Mouse (Mus musculus) limb, embryonic 15.5 days (tissue): ENCODE measurements around the gene Npvf. TPM values are rescaled to one million over a fixed set of nuclear protein-coding genes. Genes with fewer than 3 reads are reported as not detected.

ENCODE experiments used
- ATAC-seq: fragments of 200-750 bp; cut with Nextera tagmentation; 2 replicates; pipeline ENCODE4 v1.8.0; 2017; ENCODE audit warnings: low read depth, moderate TSS enrichment; ENCODE audit not compliant: insufficient number of reproducible peaks, low FRiP score, low TSS enrichment
- H3K27ac ChIP-seq: fragments of 300-500 bp; sonication (generic); 2 replicates; pipeline ENCODE4 v1.5.1; 2015; ENCODE audit warnings: moderate library complexity, mild to moderate bottlenecking, inconsistent platforms
- H3K27me3 ChIP-seq: fragments of 300-500 bp; sonication (generic); 2 replicates; pipeline ENCODE4 v1.6.1; 2015; ENCODE audit warnings: inconsistent platforms
- H3K36me3 ChIP-seq: fragments of 300-500 bp; sonication (generic); 2 replicates; pipeline ENCODE4 v1.6.1; 2015; ENCODE audit warnings: inconsistent platforms
- H3K4me1 ChIP-seq: fragments of 300-500 bp; sonication (generic); 2 replicates; pipeline ENCODE4 v1.6.1; 2015; ENCODE audit warnings: inconsistent platforms
- H3K4me2 ChIP-seq: fragments of 300-500 bp; sonication (generic); 2 replicates; pipeline ENCODE4 v1.6.1; 2015; ENCODE audit warnings: mild to moderate bottlenecking, inconsistent platforms
- H3K4me3 ChIP-seq: fragments of 300-500 bp; sonication (generic); 2 replicates; pipeline ENCODE4 v1.5.1; 2015; ENCODE audit warnings: mild to moderate bottlenecking, inconsistent platforms
- H3K9ac ChIP-seq: fragments of 300-500 bp; sonication (generic); 2 replicates; pipeline ENCODE4 v1.6.1; 2015; ENCODE audit warnings: inconsistent platforms
- H3K9me3 ChIP-seq: fragments of 300-500 bp; sonication (generic); 2 replicates; pipeline ENCODE4 v1.6.1; 2016; ENCODE audit warnings: inconsistent platforms
- WGBS: fragments of 180-500 bp; shearing (Covaris S2); methylation state at CpG from one replicate; pipeline ENCODE4 v1.1.7; 2015; 5-methylcytosine and 5-hydroxymethylcytosine counted together
- polyA plus RNA-seq: library from polyadenylated mRNA; unstranded; fragments of >200 nt; fragmentation: Nextera tagmentation; extraction: Ambion mirVana; gene quantifications from 2 replicates; pipeline ENCODE4 v1.2.1, GENCODE M21; 2015

Npvf gene
- polyA plus RNA-seq, result not detected in 2 replicates

DNA sequence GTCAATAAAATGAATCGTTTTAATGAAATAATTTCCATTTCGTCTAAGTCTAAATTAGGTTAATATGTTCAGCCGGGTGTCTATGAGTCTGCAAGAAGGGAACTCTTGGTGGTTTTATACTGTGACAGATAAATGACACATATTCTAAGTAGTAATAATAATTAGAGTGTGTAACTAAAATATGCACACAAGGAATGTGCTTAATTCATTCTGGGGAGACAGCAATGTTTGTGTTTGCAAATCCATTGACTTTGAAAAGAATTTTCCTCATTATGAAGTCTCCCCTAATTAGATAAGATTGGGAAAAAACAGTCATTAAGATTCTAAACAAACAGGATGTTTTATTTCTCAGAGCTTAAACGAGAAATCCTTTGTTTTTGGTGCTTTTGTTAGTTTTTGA is at the start of gene Npvf:
Gene Npvf, minus strand, starts transcription at position 84 of the 400 bp plus-strand sequence.
- H3K4me3 ChIP-seq, result no peak within 1 kb of the TSS
- H3K9ac ChIP-seq, result no peak within 1 kb of the TSS
- H3K4me1 ChIP-seq, result peaks cover 15% of the 10 kb centered on the region
- H3K9me3 ChIP-seq, result no peaks in the 10 kb centered on the region
- H3K4me2 ChIP-seq, result no peak within 1 kb of the TSS
- no peak within 1 kb of the TSS for H3K27ac ChIP-seq
- 67% methylated on average over 4 of the region's 4 CpGs for WGBS
- ATAC-seq, result no peak
- H3K36me3 ChIP-seq, result no peaks in the 10 kb centered on the region
- H3K27me3 ChIP-seq, result peaks cover 11% of the 10 kb centered on the region

DNA sequence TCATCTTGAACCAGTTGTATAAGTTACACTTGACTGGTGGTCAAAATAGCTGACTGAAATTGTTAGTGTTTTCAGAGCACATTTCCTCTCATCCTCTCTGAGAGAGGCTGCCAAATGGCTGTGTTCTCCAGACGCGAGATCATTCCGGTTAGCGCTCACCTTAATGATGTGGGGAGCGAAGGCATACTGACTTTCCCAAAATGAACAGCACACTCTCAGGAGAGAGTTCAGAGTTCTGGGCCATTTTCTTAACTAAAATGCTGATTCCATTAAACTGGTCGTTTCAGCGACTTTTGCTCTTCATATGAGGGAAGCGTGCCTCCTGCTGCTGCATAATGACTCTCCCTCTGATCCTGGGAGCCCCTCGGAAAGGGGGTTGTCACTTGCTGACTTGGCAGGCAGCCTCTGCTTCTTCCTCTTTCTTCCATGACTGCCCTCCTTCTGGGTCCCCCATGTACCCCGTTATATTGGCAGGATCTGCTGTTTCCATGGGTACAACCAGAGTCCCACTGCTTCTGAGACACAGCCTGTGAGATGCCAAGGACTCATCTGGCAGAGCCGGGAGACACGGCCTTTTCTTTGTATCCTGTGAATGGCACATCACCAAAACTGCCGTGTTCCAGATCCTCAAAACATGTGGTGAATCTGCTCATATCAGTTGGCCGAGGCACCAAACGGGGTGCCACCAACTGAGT is 35.0 kb upstream of the Npvf start:
- Histone ChIP-seq H3K9me3 (no peaks in the 10 kb centered on the region), H3K27me3 (no peaks in the 10 kb centered on the region), H3K4me2 (no peak overlapping the region), H3K4me1 (peaks cover 11% of the 10 kb centered on the region), H3K27ac (no peak overlapping the region), H3K9ac (no peak overlapping the region), H3K36me3 (no peaks in the 10 kb centered on the region), H3K4me3 (no peak overlapping the region)
- WGBS, result 47% methylated on average over 15 of the region's 15 CpGs
- ATAC-seq, result no peak

DNA sequence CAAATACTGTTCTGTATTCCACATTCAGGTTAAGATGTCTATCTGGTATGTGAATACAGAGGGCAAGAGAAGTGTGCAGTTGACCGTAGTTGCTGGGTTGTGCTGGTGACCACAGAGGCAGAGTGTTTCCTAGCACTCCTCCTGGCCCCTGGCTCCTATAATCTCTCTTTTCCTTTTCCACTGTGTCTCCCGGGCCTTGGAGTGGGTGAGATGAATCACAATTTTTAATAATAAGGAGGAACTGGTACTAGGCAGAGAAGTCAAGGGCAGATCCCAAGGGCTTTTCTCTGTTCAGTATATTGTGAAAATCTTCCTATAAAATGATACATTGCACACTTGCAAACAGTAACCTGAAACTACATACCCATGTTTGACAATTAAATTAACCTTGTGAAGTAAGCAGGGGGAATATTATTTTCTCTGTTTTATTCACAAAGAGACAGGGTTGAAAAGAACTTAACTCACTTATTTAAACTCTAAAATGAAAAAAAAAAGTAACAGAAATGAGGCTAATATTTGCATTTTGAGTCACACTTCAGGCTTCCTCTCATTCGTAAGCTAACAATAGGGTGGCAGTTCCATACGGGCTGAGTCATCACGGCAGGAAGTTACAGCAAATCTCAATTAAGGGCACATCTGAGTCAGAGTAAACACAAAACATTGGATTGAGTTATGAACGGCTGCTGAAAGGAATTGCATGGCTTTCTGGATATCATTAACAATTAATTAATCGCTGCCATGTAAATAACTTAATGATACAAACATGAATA is 30.6 kb upstream of the Npvf start:
- Histone ChIP-seq H3K4me2 (no peak overlapping the region), H3K27ac (no peak overlapping the region), H3K9me3 (no peaks in the 10 kb centered on the region), H3K4me1 (peaks cover 19% of the 10 kb centered on the region), H3K4me3 (no peak overlapping the region), H3K27me3 (peaks cover 15% of the 10 kb centered on the region; the same call in 1 of the 2 replicates), H3K36me3 (no peaks in the 10 kb centered on the region), H3K9ac (no peak overlapping the region)
- no peak for ATAC-seq
- WGBS, result 52% methylated on average over 7 of the region's 7 CpGs

DNA sequence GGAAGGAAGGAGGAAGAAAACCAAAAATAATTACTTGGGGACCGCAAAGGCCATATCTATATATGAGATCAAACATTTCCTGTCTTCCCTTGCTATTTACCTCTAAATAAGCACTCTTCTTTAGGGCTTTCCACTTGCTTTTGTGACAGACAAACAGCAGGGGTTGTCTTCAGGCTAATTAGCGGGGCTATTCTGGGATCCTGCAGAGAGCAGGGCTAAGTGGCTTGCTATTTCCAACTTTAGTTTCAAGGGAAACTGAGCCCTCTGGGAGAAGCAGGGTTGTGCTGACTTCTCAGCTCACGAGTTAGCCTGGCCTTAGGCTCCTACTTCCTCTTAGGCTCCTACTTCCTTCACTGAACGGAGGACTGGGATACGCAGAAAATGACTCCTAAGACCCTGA is 27.3 kb upstream of the Npvf start:
- Histone ChIP-seq H3K4me2 (no peak overlapping the region), H3K27me3 (peaks cover 35% of the 10 kb centered on the region; the same call in 1 of the 2 replicates), H3K36me3 (no peaks in the 10 kb centered on the region), H3K4me3 (no peak overlapping the region), H3K4me1 (peaks cover 18% of the 10 kb centered on the region; the same call in 1 of the 2 replicates), H3K9ac (no peak overlapping the region), H3K27ac (0 out of 2 replicates have a peak overlapping the region, but pooled peaks have one; percentile 11), H3K9me3 (no peaks in the 10 kb centered on the region)
- WGBS, result 43% methylated on average over 5 of the region's 5 CpGs
- ATAC-seq, result no peak

DNA sequence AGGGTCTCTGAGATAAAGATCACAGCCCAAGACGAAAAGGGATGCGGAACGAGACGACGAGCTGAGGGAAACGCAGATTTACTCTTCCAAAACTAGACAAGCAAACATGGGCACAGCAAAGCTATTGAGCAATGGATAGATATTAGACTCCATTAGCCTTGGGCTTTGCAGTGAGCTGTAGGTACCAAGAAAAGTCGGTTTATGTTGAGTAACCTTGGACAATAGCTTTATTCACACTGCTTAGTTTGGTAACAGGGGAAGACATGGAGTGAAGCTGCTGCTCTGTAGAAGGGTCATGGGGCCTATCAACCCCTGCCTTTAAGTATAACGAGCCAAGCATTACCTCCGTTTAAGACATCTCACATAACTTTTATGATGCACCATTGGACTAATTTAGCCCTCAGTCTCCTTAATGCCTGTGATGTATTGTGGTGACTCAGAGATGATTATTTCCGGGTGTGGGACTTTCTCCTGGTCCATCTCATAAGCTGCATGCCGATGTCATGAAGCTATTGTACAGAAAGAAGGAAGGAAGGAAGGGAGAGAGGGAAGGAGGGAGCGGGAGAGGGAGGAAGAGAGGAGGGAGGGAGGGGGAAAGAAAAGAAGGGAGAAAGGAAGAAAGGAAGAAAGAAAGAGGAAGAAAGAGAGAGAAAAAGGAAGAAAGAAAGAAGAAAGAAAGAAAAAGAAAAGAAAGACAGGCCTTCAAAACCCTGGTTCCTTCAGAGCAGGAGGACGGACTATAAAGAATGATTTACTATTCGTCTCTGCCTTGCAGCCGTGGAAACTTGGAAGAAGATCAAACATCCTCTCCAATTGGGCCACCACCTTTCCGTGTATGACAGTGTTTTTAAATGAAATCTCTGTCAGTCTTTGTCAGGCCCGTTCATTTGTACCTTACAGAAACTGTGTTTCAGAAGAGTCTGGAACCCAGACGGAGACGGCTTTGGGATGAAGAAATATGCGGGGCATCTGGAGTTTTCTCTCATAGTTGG is 26.3 kb upstream of the Npvf start:
- Histone ChIP-seq H3K36me3 (no peaks in the 10 kb centered on the region), H3K27ac (no peak overlapping the region), H3K4me3 (no peak overlapping the region), H3K9ac (no peak overlapping the region), H3K9me3 (no peaks in the 10 kb centered on the region), H3K27me3 (peaks cover 35% of the 10 kb centered on the region; the same call in 1 of the 2 replicates), H3K4me2 (no peak overlapping the region), H3K4me1 (peaks cover 18% of the 10 kb centered on the region; the same call in 1 of the 2 replicates)
- 45% methylated on average over 20 of the region's 20 CpGs for WGBS
- ATAC-seq, result no peak

DNA sequence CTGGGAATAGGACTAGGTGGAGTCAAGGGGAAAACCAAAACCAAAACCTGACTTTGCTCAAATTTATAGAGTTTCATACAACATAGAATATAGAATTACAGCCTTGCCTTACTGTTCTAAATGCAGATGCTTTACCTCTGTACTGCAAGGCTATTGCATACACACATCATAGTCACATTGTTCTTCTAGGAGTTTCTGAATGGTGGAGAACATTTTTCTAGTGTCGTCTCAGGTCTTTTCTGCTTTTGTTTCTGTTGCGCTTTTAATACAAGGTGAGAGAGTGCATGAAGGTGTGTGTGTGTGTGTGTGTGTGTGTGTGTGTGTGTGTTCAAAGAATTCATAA is 25.2 kb upstream of the Npvf start:
- Histone ChIP-seq H3K4me2 (no peak overlapping the region), H3K4me1 (peaks cover 18% of the 10 kb centered on the region; the same call in 1 of the 2 replicates), H3K27ac (no peak overlapping the region), H3K4me3 (no peak overlapping the region), H3K9me3 (no peaks in the 10 kb centered on the region), H3K36me3 (no peaks in the 10 kb centered on the region), H3K9ac (no peak overlapping the region), H3K27me3 (peaks cover 35% of the 10 kb centered on the region; the same call in 1 of the 2 replicates)
- ATAC-seq, result no peak
- 76% methylated on average over 2 of the region's 2 CpGs for WGBS

DNA sequence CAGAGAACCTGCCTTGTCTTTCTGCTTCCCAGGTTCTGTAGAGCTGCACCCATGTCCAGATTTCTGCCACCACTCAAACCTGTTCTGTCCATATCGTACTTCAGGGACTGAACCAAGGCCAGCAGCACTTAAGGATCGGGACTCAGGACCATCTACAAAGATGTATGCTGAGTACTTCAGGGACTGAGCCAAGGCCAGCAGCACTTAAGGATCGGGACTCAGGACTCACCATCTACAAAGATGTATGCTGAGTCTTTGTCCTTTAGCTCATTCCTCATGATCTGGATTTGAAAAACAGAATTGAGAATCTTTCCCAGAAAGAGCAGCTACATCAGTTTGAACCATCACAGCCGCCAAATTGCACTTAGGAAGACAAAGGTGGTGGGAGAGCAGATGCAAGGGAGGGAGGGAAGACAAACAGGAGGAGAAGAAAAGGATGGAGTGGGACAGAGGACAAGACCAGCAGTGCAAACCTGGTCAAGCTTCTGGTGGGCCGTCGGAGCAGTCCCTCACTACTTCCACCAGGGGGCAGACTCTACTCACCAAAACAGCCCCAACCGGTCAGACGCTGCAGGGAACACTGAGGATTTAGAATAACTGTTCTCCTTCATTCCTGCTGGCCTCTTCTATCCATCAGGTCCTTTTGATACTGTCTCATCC is 24.7 kb upstream of the Npvf start:
- Histone ChIP-seq H3K27ac (no peak overlapping the region), H3K4me1 (peaks cover 18% of the 10 kb centered on the region; the same call in 1 of the 2 replicates), H3K9me3 (no peaks in the 10 kb centered on the region), H3K36me3 (no peaks in the 10 kb centered on the region), H3K27me3 (peaks cover 36% of the 10 kb centered on the region; the same call in 1 of the 2 replicates), H3K9ac (no peak overlapping the region), H3K4me3 (no peak overlapping the region), H3K4me2 (no peak overlapping the region)
- WGBS, result 29% methylated on average over 8 of the region's 8 CpGs
- no peak for ATAC-seq

DNA sequence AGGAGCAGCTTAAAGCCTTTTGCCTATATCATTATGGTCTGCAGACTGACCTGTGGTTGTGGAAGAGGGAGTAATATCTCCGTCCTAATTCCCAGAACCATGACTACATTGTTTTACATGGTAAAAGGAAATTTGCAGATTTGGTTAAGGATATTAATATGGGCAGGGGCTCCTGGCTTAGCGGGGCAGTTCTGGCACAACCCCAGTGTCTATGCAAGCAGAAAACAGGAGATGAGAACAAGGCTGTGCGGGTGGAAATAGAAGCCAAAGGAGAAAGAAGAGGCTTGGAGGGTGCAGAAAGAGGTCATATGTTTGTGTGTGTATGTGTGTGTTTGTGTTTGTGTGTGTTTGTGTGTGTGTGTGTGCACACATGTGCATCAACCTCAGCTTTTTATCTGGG is 17.0 kb upstream of the Npvf start:
- Histone ChIP-seq H3K4me1 (peaks cover 7% of the 10 kb centered on the region; the same call in 1 of the 2 replicates), H3K27me3 (peaks cover 20% of the 10 kb centered on the region)
- no peak for ATAC-seq

DNA sequence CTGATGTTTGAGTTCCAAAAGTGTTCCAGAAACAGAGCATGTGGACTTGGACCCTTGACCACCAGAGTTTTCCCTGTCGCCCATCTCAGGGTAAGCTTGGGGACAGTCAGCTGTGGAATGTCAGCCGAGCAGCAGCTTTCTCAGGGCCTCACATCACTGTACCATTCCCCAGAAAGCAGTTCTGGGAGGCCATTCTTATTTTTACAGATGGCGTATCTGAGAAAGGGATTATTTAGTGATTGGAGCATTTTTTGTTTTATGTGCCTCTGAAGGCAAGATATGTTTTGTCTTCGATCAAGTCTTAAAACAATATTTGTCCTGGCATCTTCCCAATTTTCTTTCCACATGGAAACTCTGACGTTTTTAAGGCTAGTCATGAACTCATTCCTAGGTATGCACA is 12.7 kb upstream of the Npvf start:
- 45% methylated on average over 5 of the region's 5 CpGs for WGBS
- Histone ChIP-seq H3K27me3 (peaks cover 20% of the 10 kb centered on the region), H3K4me3 (no peak overlapping the region), H3K4me1 (peaks cover 28% of the 10 kb centered on the region), H3K9ac (no peak overlapping the region), H3K4me2 (no peak overlapping the region), H3K27ac (peak overlapping the region; percentile 60), H3K36me3 (no peaks in the 10 kb centered on the region), H3K9me3 (no peaks in the 10 kb centered on the region)
- ATAC-seq, result no peak

More for the DNA sequence above, 17.0 kb upstream of the Npvf start:
- 85% methylated on average over 3 of the region's 3 CpGs for WGBS
- H3K9me3 ChIP-seq, result no peaks in the 10 kb centered on the region
- no peak overlapping the region for H3K9ac ChIP-seq
- no peak overlapping the region for H3K4me2 ChIP-seq
- H3K27ac ChIP-seq, result no peak overlapping the region
- no peak overlapping the region for H3K4me3 ChIP-seq
- H3K36me3 ChIP-seq, result no peaks in the 10 kb centered on the region

DNA sequence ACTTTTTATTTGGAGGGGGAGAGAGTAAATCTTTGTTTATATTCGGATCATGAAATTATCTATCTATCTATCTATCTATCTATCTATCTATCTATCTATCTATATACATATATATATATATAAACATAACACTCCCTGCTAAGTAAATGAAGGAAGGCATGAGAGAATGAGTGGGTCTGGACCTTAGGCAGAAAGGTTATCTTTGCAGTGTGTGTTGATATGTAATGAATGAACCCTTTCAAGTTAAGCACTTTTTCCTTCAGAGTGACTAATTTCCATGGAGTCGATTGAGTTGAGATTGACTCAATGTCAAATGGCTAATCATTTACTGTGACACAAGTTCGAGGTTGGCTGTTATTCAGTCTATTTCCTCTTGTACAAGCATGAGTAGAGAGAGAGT is 10.8 kb upstream of the Npvf start:
- Histone ChIP-seq H3K4me1 (peaks cover 39% of the 10 kb centered on the region), H3K27ac (no peak overlapping the region), H3K27me3 (peaks cover 15% of the 10 kb centered on the region), H3K9me3 (no peaks in the 10 kb centered on the region), H3K9ac (no peak overlapping the region), H3K4me3 (no peak overlapping the region), H3K36me3 (no peaks in the 10 kb centered on the region), H3K4me2 (no peak overlapping the region)
- 82% methylated on average over 3 of the region's 3 CpGs for WGBS
- ATAC-seq, result no peak

DNA sequence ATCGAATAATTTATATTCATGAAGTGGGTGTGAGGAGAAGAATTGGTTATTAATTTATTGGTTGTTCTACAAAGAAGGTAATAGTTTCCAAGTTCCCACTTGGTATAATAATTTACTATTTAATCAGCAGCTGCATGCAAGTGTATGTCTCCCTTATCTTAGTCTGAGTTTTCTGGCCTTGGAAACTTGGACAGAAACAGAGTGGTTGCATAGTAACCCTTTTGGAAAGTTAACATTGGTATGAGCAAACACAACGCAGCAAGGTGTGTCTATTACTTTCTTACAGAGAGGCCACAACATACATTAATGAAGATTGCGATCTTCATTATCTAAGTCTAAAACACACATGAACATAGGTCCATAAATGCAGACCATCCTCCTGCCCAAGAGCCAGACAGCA is 10.0 kb upstream of the Npvf start:
- H3K4me2 ChIP-seq, result no peak overlapping the region
- no peak overlapping the region for H3K9ac ChIP-seq
- no peaks in the 10 kb centered on the region for H3K9me3 ChIP-seq
- H3K4me3 ChIP-seq, result no peak overlapping the region
- H3K27me3 ChIP-seq, result peaks cover 7% of the 10 kb centered on the region; the same call in 1 of the 2 replicates
- ATAC-seq, result no peak
- no peaks in the 10 kb centered on the region for H3K36me3 ChIP-seq
- no peak overlapping the region for H3K27ac ChIP-seq
- H3K4me1 ChIP-seq, result peaks cover 45% of the 10 kb centered on the region
- WGBS, result 93% methylated on average over 3 of the region's 3 CpGs
